Mouse (Mus musculus) intestine, embryonic 14.5 days (tissue): Measurements from ENCODE around the gene Pld1. TPM values are rescaled to one million over a fixed set of nuclear protein-coding genes. Genes with fewer than 3 reads are reported as not detected.

Experiments
- ATAC-seq: fragments of 200-750 bp; cut with Nextera tagmentation; replicated peaks from 2 replicates; pipeline ENCODE4 v1.8.0; 2017; ENCODE audit warnings: low read depth, moderate number of reproducible peaks, moderate TSS enrichment, moderate library complexity; ENCODE audit not compliant: low FRiP score, low TSS enrichment
- DNase-seq: peaks from one replicate; pipeline ENCODE4 v3.0.0-alpha.2; 2018; ENCODE audit warnings: low spot score
- H3K27ac ChIP-seq: fragments of 300-500 bp; sonication (generic); 2 replicates; pipeline ENCODE4 v1.5.1; 2014; ENCODE audit warnings: low read depth, mild to moderate bottlenecking, control low read depth
- H3K27me3 ChIP-seq: fragments of 300-500 bp; sonication (generic); replicated peaks from 2 replicates; pipeline ENCODE4 v1.6.1; 2014; ENCODE audit warnings: low read length, control low read depth; ENCODE audit not compliant: control insufficient read depth, insufficient read depth
- H3K36me3 ChIP-seq: fragments of 300-500 bp; sonication (generic); 2 replicates; pipeline ENCODE4 v1.6.1; 2014; ENCODE audit warnings: low read length, control low read depth; ENCODE audit not compliant: control insufficient read depth, insufficient read depth
- H3K4me1 ChIP-seq: fragments of 300-500 bp; sonication (generic); replicated peaks from 2 replicates; pipeline ENCODE4 v1.6.1; 2014; ENCODE audit warnings: low read length, control low read depth, mixed read lengths; ENCODE audit not compliant: control insufficient read depth, insufficient read depth
- H3K4me2 ChIP-seq: fragments of 300-500 bp; sonication (generic); 2 replicates; pipeline ENCODE4 v1.6.1; 2014; ENCODE audit warnings: low read length
- H3K4me3 ChIP-seq: fragments of 300-500 bp; sonication (generic); 2 replicates; pipeline ENCODE4 v1.5.1; 2014; ENCODE audit warnings: low read depth, low read length, control low read depth, mixed read lengths
- H3K9ac ChIP-seq: fragments of 300-500 bp; sonication (generic); 2 replicates; pipeline ENCODE4 v1.6.1; 2014; ENCODE audit warnings: mild to moderate bottlenecking, low read length
- H3K9me3 ChIP-seq: fragments of 300-500 bp; sonication (generic); 2 replicates; pipeline ENCODE4 v1.6.1; 2016; ENCODE audit warnings: low read length, control low read depth; ENCODE audit not compliant: control insufficient read depth
- WGBS: fragments of 180-500 bp; shearing (Covaris S2); extraction: QIAGEN DNeasy Blood & Tissue Kit; methylation state at CpG from one replicate; pipeline ENCODE4 v1.1.7; 2014; 5-methylcytosine and 5-hydroxymethylcytosine counted together
- polyA plus RNA-seq: library from polyadenylated mRNA; unstranded; fragments of >200 nt; fragmentation: Nextera tagmentation; extraction: Ambion mirVana; gene quantifications from 2 replicates; pipeline ENCODE4 v1.2.1, GENCODE M21; 2014

Gene Pld1
- polyA plus RNA-seq, 1 experiment from 2014 or later: 7.9 TPM

- 43% methylated on average over 17 of the region's 17 CpGs for WGBS
- ATAC-seq: no peak
- no peak overlapping the region for H3K4me2 ChIP-seq
These were observed 232.6 kb downstream of the Pld1 start for GRCm38 (mm10) chr3:28170911-28171618.

DNA sequence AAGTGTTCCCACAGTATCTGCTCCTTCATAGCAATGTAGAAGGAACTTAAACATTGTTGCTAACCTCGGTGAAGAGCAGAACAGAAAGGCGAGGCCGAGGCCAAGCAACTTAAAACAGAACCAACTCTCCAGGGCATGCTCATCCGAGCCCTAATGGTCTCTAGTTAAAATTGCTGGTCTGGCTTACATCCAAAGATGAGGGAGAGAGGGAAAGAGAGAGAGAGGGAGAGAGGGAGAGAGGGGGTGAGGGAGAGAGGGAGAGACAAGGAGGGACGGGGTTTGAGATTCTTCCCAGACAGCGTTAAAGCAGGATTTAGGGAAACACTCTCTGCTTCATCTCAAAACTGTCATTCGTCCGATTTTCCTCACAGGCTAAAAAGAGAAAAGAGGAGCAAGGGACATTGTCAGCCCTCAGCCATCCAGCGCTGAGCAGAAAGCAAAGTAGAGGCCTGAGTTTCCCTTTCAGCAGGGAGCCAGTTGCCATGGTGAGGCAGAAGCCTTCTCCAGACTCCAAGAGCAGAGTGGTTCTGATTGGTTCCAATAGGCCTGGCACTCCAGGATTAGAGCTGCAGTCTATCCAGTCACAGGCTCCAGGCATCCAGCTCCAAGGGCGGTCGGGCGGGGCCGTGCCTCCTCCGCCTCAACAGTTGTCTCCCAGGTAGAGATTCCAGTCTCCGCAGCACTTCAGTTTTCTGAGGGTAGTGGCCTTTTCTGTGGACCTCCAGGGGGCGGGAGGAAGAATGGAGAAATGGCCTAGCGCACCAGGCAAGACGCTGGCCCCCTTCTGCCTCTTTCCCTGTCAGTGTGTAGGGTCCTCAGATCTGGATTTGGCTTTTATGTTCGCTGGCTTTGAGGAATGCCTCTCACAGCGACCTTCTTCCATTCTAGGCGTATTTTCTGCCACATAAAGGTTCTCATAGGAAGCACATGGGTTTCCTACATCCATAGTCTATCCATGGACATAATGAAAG, 237.8 kb downstream of the Pld1 start:
- no peaks in the 10 kb centered on the region for H3K36me3 ChIP-seq
- H3K9ac ChIP-seq: no peak overlapping the region
- peak overlapping the region; percentile 33 for H3K4me2 ChIP-seq
- 19% methylated on average over 21 of the region's 21 CpGs for WGBS
- DNase-seq: peak; percentile 66
- H3K4me1 ChIP-seq: peaks cover 9% of the 10 kb centered on the region; the same call in 1 of the 2 replicates
- no peak overlapping the region for H3K4me3 ChIP-seq
- peak; percentile 87 for ATAC-seq
- H3K27ac ChIP-seq: peak overlapping the region; percentile 23
- H3K27me3 ChIP-seq: no peaks in the 10 kb centered on the region
- H3K9me3 ChIP-seq: no peaks in the 10 kb centered on the region

More at GRCm38 (mm10) chr3:28170911-28171618, 232.6 kb downstream of the Pld1 start:
- H3K36me3 ChIP-seq: no peaks in the 10 kb centered on the region
- no peak overlapping the region for H3K27ac ChIP-seq
- H3K27me3 ChIP-seq: no peaks in the 10 kb centered on the region
- peak; percentile 56 for DNase-seq
- no peak overlapping the region for H3K9ac ChIP-seq
- peaks cover 3% of the 10 kb centered on the region; the same call in 1 of the 2 replicates for H3K4me1 ChIP-seq
- H3K4me3 ChIP-seq: no peak overlapping the region
- H3K9me3 ChIP-seq: no peaks in the 10 kb centered on the region

DNA sequence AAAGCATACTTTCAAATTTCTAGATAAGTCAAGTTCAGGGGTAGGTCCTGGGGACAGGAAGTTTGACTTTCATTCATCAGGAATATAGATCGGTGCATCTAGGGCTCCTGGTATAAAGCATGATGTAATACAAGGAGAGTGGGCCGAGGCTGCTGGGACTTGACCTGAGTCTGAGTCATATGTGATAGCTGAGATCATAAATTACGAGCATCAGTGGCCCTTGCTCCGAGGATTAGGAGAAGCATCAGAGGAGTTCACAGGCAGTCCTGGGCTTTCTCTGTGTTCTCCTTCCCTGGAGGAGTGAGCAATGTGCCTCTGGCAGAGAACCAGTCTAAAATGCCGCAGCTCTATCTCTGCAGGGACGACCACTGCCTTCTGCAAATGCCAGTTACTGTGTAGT, 239.8 kb downstream of the Pld1 start:
- Histone ChIP-seq H3K4me3 (no peak overlapping the region), H3K27ac (no peak overlapping the region)

More for the DNA sequence above, 239.8 kb downstream of the Pld1 start:
- Histone ChIP-seq H3K9me3 (no peaks in the 10 kb centered on the region), H3K4me1 (peaks cover 9% of the 10 kb centered on the region; the same call in 1 of the 2 replicates), H3K36me3 (no peaks in the 10 kb centered on the region), H3K9ac (no peak overlapping the region), H3K27me3 (no peaks in the 10 kb centered on the region), H3K4me2 (no peak overlapping the region)
- WGBS: 52% methylated on average over 6 of the region's 6 CpGs
- DNase-seq: no peak
- ATAC-seq: no peak

Other genes starting within 250 kb of the Pld1 start
- 23.5 and 26.1 TPM in 2 replicates for gene Fndc3b, start 227.4 kb upstream of the Pld1 start, polyA plus RNA-seq
- not detected in 2 replicates for gene Tmem212, start 42.3 kb upstream of the Pld1 start, polyA plus RNA-seq